Mouse (Mus musculus) megakaryocyte-erythroid progenitor cell, adult 5-6 weeks (primary cell): ENCODE measurements around the gene LTO1. TPM values are rescaled to one million over a fixed set of nuclear protein-coding genes. Genes with fewer than 3 reads are reported as not detected.
A peak's percentile ranks its signal among the peaks of the same experiment; 100 is the strongest.

Source experiments
- ATAC-seq: replicated peaks from 2 replicates; pipeline ENCODE4 v1.8.0; 2016; ENCODE audit warnings: mild to moderate bottlenecking, inconsistent platforms; ENCODE audit not compliant: severe bottlenecking, poor library complexity, low FRiP score, low TSS enrichment
- total RNA-seq, 2 experiments: library from RNA; stranded (forward) in 1 of 2; stranded (reverse) in 1 of 2; fragments of 200-1000, 215-1000 nt in 1 of 2; fragments of >200 nt in 1 of 2; fragmentation: Nextera tagmentation in 1 of 2; gene quantifications; 2 replicates each; pipeline ENCODE4 v1.2.3; 2014 to 2017

The LTO1 gene
- total RNA-seq, 2 experiments from 2014 or later, result 27.1 to 40.2 TPM

DNA sequence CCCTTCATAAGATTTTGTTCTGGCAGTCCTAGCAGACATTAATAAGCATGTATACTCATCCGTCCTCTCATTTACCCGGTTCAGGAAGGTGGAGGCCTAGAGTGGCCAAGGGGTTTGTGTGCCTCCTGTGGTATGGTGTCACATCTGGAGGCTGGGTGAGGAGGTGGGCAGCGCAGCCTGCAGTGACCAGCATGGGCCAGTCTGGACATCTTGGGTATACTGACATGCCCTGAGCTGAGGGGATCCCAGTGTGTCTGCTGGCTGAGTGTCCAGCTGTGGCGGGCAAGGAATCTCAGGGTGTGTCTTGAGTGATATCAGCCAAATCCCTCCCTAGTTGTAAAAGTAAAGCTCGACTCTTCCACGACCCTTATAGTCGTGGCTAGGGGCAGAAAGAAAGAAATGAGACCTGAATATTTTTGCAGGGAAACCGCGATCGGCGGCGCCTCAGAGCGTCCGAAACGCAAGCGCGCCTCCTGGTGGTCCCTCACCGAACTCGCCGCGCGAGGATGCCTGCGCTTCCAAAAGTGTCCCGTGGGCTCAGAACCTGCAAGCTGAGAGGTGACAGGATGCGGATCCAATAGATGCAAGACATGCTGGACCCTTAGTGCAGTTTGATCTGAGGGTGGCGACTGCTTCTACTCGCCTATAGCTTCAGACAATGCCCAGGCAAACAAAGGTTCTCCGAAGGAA, 8.0 kb upstream of the LTO1 start:
- ATAC-seq, result peak; percentile 82

GRCm38 (mm10) chr7:144907793-144908192, 7.1 kb upstream of the LTO1 start:
- peak; percentile 86 for ATAC-seq

- ATAC-seq, result no peak
These were observed 6.2 kb upstream of the LTO1 start for GRCm38 (mm10) chr7:144908705-144909104.

- ATAC-seq, result no peak
These were observed 3.8 kb upstream of the LTO1 start for GRCm38 (mm10) chr7:144911121-144911520.

DNA sequence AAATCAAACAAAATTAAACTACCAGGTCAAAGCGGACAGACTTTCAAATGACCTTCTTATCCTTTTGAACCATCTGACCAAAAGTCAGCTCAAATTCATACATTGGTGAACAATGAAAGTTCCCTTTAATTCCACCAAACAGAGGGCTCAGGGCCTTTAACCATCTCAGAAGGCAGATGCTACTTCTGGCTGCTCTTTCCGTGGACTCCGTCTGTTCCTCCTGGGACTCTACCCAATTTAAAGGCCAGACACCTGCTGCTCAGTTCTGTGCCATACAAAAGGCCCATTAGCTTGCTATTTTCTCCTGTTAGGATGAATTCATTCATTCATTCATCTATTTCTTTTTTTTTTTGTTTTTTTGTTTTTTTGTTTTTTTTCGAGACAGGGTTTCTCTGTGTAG, 2.0 kb upstream of the LTO1 start:
- no peak for ATAC-seq

GRCm38 (mm10) chr7:144914296-144914947, 478 bp upstream of the LTO1 start:
- peak; percentile 86 for ATAC-seq

- ATAC-seq, result no peak
These were observed 3.9 kb downstream of the LTO1 start for GRCm38 (mm10) chr7:144918823-144919222.

DNA sequence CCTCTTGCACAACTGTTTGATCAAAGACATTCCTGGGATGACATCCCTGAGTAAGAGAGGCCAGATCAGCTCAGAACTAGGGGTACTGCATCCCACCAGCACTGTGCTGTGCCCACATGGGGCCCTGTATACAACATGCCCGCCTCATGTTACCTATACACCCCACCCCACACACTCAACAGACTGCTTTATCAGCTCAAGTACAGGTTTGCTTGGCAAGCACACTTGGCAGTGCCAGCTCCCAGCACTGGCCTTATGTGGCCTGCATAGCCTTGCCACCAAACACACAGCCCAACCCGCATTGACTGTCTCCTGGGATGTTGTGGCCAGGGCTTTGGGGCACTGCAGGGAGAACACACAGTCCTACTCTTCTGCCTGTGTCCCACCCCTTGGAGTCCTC, 12.7 kb downstream of the LTO1 start:
- ATAC-seq, result peak; percentile 80

DNA sequence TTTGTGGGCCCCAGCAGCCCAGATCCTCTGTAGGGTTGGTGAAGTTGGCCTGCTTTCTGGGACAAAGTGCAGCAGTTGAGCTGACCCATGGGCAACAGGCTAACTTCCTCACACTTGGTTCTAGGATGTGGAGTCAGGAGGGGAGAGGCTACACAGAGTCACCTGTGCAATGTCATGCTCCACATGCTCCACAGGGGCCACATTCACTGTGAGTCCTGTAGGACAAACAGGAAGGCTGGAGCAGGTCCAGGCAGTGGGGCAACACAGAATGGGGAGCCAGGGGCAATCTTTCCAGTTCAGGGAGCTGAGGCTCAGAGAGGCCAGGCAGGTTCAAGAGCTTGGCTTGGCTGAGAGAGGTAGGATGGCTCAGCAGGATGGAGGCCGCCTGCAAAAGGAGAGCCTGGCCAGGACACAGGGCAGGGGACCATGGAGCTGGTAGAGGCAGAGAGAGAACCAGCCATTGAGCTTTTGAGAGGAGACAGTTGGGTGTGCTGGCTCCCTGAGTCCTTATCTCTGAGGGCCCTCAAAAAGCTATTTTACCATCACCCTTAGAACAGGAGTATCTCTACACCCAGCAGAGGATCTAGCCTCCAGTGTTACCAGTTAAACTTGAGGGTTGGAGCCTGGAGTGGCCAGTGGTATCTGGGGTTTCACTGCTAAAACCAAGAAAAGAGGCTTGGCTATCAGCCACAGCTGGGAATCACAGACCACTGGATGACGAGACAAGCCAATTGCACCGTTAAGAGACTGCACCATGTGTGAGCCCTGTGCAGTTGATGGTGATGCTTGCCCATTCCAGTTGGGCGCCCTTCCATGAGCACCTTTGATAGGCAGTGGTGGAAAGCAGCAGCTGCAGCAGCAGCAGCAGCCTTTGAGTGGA, 13.3 kb downstream of the LTO1 start:
- ATAC-seq, result peak; percentile 73

GRCm38 (mm10) chr7:144928889-144929210, 13.9 kb downstream of the LTO1 start:
- no peak for ATAC-seq

GRCm38 (mm10) chr7:144929506-144929905, 14.6 kb downstream of the LTO1 start:
- ATAC-seq, result no peak

GRCm38 (mm10) chr7:144929931-144930330, 15.0 kb downstream of the LTO1 start:
- ATAC-seq, result no peak

DNA sequence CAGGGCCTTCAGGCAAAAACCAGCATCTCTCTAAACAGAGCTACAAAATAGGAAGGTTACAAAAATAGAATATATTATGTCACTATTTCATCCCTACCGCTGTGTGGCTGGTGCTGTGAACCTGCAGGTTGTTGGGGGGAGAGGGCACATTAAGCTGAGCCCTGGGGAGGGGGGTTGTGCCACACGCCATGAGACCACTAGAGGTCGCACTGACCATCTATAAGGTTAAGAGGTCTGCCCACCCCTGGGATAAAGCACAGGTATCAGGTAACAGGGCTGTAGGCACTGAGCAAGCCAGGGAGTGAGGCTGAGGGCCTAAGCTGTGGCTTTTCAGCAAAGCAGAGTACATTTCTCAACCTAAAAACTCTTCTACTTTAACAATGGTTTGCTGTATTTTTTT, 16.9 kb downstream of the LTO1 start:
- ATAC-seq, result no peak

- ATAC-seq, result no peak
These were observed 17.6 kb downstream of the LTO1 start for GRCm38 (mm10) chr7:144932389-144932937.

- ATAC-seq, result no peak
These were observed 18.4 kb downstream of the LTO1 start for GRCm38 (mm10) chr7:144933336-144933735.

DNA sequence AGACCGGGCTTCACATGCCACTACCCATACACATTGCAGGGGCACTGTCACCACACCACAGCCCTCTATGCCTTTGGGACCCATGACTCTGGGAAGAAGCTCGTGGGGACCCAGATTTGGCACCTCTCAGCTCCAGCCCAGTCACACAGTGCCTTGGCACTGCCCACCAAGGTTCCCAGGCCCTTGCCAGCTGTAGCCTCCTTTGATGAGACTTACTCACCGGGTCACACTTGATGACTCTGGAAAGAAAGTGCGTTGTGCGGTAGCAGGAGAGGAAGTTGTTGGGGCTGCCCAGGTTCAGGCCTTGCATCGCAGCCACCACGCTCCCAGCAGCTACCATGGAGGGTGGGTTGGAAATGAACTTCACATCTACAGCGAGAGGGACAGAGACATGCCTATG, 18.9 kb downstream of the LTO1 start:
- ATAC-seq, result no peak

DNA sequence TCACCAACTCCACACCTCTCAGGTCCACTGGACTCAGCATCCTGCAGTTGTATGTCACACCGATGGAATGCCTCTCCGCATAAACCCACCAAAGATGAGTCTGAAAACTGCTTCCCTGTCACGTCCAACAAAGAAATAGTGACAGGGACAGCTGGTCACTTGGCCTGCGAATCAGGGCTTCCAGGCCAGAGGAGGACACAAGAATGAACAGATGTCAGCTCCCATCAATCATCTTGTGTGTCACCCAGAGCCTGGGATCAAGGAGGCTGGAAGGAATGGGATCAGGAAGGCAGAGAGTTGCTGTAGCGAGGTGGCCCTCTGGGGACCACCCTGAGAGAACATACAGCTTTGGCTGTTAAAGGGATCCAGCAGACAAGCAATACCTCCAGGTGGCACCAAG, 20.0 kb downstream of the LTO1 start:
- no peak for ATAC-seq

DNA sequence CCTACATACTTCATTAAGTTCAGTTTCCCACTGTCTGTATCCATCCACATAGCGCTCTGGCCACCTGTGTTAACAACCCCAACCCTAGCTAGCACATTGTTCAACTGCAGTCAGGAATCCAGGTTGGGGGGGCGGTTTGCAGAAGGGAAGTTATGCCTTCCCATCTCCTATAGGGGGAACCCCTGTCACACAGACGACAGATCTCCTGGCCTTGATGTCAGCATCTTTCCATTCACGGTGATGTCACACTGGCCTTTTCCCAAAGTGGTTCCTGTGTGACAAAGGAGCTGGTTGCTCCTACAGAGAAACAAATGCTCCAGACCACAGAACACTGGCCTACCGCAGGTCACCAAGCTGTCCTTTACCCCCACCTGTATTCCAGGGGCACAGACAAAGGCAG, 20.7 kb downstream of the LTO1 start:
- no peak for ATAC-seq

DNA sequence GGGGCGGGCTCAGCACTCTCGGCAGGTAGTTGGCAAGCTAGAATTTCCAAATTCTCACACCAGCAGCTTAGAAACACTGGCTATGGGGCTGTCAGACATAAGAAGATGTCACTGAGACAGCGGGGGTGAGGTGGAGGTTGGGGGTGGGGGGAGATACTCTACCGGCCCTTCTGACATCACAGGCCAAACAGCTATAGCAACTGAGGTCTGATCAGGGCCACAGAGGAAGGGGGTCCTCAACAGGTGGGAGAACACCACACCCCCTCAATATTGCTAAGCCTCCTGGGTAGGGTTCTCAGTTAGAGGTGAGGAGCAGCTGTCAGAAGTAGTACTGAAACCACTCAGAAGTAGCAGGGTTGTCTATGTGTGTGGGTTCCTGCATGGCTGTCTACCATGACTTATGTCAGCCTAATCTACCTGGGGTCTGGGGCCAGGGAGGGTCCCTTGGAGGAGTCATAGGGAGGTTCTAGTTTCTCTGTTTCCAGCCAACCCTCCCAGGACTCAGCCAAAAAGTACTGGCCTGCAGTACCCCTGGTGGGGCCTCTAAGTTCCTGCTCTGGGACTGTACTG, 21.5 kb downstream of the LTO1 start:
- ATAC-seq, result no peak

GRCm38 (mm10) chr7:144937490-144937889, 22.6 kb downstream of the LTO1 start:
- peak; percentile 69 for ATAC-seq
